Mouse (Mus musculus): ENCODE results near the gene 4632433K11Rik. TPM values are rescaled to one million over a fixed set of nuclear protein-coding genes. Genes with fewer than 3 reads are reported as not detected.

Gene 4632433K11Rik
- total and polyA plus RNA-seq, 3 experiments: not detected

DNA sequence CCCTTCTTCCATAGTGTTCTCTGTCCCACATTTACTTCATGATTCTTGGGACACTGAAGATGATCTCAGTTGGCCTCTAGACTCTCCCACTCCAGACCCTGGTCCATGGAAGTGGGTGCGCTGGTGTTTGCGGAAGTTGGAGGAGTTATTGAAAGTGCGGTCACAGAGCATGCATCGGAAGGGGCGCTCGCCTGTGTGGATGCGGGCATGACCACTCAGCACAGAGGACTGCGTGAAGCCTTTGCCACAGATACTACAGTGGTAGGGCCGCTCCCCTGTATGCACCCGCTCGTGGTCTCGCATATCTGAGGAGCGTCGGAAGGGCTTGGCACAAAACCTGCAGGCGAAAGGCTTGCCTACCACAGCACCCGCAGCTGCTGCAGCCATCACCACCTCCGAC lies 1.7 kb downstream of the 4632433K11Rik start:
- in situ Hi-C loops (cut with MboI; ENCODE audit: low pct_ligation_motif_present, low pct_unique_long_range_greater_than_20kb, low sequenced_read_pairs) (no loop called here), dilution Hi-C loops (cut with MboI; ENCODE audit: extremely low pct_ligation_motif_present, extremely low pct_unique_long_range_greater_than_20kb, low sequenced_read_pairs) (no loop called here)
- H3K9me3 ChIP-seq (replicated peaks; ENCODE audit: low read length): peaks cover 13% of the 10 kb centered on the region
- no peak for DNase-seq (ENCODE audit: extremely low read depth)
- H3K4me3 ChIP-seq (replicated peaks in 1 of 3; ENCODE audit: low read depth in 2 of 3, low read length in 2 of 3, poor library complexity in 1 of 3): no peak overlapping the region
- no peaks in the 10 kb centered on the region for H3K27me3 ChIP-seq (replicated peaks)
- H3K9ac ChIP-seq (ENCODE audit: insufficient read depth, low read depth): no peak overlapping the region
- H3K4me1 ChIP-seq (ENCODE audit: control insufficient read depth in 1 of 2, insufficient read depth in 2 of 2): peaks cover 4 to 17% of the 10 kb centered on the region in 2 experiments
- TF ChIP-seq ZKSCAN1 (IDR thresholded peaks at IDR 0.05; ENCODE audit: borderline replicate concordance, low read depth, low read length) (no peak), CTCF (conservative IDR thresholded peaks at IDR 0.05 in 1 of 2, IDR thresholded peaks at IDR 0.05 in 1 of 2; ENCODE audit: low read depth in 2 of 2, low read length in 2 of 2) (no peak), E2F4 (IDR thresholded peaks at IDR 0.05; ENCODE audit: insufficient replicate concordance, low read depth, low read length) (no peak), MAX (IDR thresholded peaks at IDR 0.05; ENCODE audit: low read length) (no peak), MAFK (IDR thresholded peaks at IDR 0.05; ENCODE audit: insufficient replicate concordance, low read length) (no peak), CHD1 (IDR thresholded peaks at IDR 0.05; ENCODE audit: low read depth, low read length) (no peak), ELF1 (IDR thresholded peaks at IDR 0.05; ENCODE audit: low read depth, low read length) (no peak), EP300 (IDR thresholded peaks at IDR 0.05; ENCODE audit: low read length) (no peak), NELFE (IDR thresholded peaks at IDR 0.05; ENCODE audit: low read depth, low read length) (no peak), MXI1 (IDR thresholded peaks at IDR 0.05; ENCODE audit: low read depth, low read length) (no peak), ZNF384 (IDR thresholded peaks at IDR 0.05; ENCODE audit: low read depth, low read length) (no peak), PAX5 (IDR thresholded peaks at IDR 0.05; ENCODE audit: low read length) (no peak), GABPA (IDR thresholded peaks at IDR 0.05; ENCODE audit: insufficient replicate concordance, low read depth, low read length) (no peak), TBP (conservative IDR thresholded peaks at IDR 0.05; ENCODE audit: low read depth, low read length) (no peak), ZC3H11A (IDR thresholded peaks at IDR 0.05; ENCODE audit: low read depth, low read length) (no peak), RCOR1 (conservative IDR thresholded peaks at IDR 0.05; ENCODE audit: low read depth, low read length) (no peak), ZMIZ1 (IDR thresholded peaks at IDR 0.05; ENCODE audit: low read depth, low read length) (no peak), ETS1 (conservative IDR thresholded peaks at IDR 0.05; ENCODE audit: low read depth, low read length) (no peak), TCF12 (IDR thresholded peaks at IDR 0.05; ENCODE audit: low read depth, low read length) (no peak), JUN (IDR thresholded peaks at IDR 0.05; ENCODE audit: insufficient read depth, low read depth, low read length) (no peak)
- H3K27ac ChIP-seq (ENCODE audit: insufficient read depth, low read depth): no peak overlapping the region
- H3K79me2 ChIP-seq (replicated peaks; ENCODE audit: control insufficient read depth, extremely low read depth, insufficient read depth, poor library complexity, severe bottlenecking): 0 out of 2 replicates have a peak, but pooled peaks cover 5% of the 10 kb centered on the region
- H3K36me3 ChIP-seq (replicated peaks in 1 of 2; ENCODE audit: control insufficient read depth in 1 of 2, insufficient read depth in 1 of 2, low read length in 1 of 2): peaks cover 27 to 57% of the 10 kb centered on the region in 2 experiments
- no peak overlapping the region for H3K4me2 ChIP-seq (ENCODE audit: insufficient read depth, low read depth, poor library complexity, severe bottlenecking)

DNA sequence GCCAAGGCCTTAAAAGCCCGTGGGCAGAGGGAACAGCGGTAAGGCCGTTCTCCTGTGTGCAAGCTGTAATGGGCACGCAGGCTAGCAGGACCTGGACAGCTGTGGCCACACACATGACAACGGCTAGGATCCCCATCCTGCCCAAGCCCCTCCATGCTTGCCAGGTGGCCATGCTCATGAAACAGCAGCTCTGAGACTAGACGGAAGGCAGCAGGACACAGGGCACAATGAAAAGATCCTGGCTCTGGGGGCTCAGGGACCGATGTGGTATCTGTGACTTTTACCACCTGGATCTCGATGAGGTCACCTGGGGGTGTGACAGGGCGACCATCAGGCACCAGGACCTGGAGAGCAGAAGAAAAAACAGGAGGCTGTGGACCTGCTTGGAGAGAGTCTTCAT lies 2.2 kb downstream of the 4632433K11Rik start:
- no peak for DNase-seq (ENCODE audit: extremely low read depth)
- Histone ChIP-seq H3K4me3 (replicated peaks in 1 of 3; ENCODE audit: low read depth in 2 of 3, low read length in 2 of 3, poor library complexity in 1 of 3) (no peak overlapping the region), H3K79me2 (replicated peaks; ENCODE audit: control insufficient read depth, extremely low read depth, insufficient read depth, poor library complexity, severe bottlenecking) (0 out of 2 replicates have a peak, but pooled peaks cover 5% of the 10 kb centered on the region), H3K36me3 (replicated peaks in 1 of 2; ENCODE audit: control insufficient read depth in 1 of 2, insufficient read depth in 1 of 2, low read length in 1 of 2) (peaks cover 22 to 54% of the 10 kb centered on the region in 2 experiments), H3K4me2 (ENCODE audit: insufficient read depth, low read depth, poor library complexity, severe bottlenecking) (no peak overlapping the region), H3K9ac (ENCODE audit: insufficient read depth, low read depth) (no peak overlapping the region), H3K27me3 (replicated peaks) (no peaks in the 10 kb centered on the region), H3K4me1 (ENCODE audit: control insufficient read depth in 1 of 2, insufficient read depth in 2 of 2) (peaks cover 4 to 17% of the 10 kb centered on the region in 2 experiments), H3K9me3 (replicated peaks; ENCODE audit: low read length) (peaks cover 8% of the 10 kb centered on the region), H3K27ac (ENCODE audit: insufficient read depth, low read depth) (no peak overlapping the region)
- no peak for TF ChIP-seq CTCF (conservative IDR thresholded peaks at IDR 0.05 in 1 of 2, IDR thresholded peaks at IDR 0.05 in 1 of 2; ENCODE audit: low read depth in 2 of 2, low read length in 2 of 2)
- no peak for TF ChIP-seq MYC (IDR thresholded peaks at IDR 0.05; ENCODE audit: low read depth, low read length)
- no peak for TF ChIP-seq BHLHE40 (IDR thresholded peaks at IDR 0.05; ENCODE audit: low read depth, low read length)
- TF ChIP-seq ETS1 (conservative IDR thresholded peaks at IDR 0.05; ENCODE audit: low read depth, low read length): no peak
- dilution Hi-C loops (cut with MboI; ENCODE audit: extremely low pct_ligation_motif_present, extremely low pct_unique_long_range_greater_than_20kb, low sequenced_read_pairs) (no loop called here), in situ Hi-C loops (cut with MboI; ENCODE audit: low pct_ligation_motif_present, low pct_unique_long_range_greater_than_20kb, low sequenced_read_pairs) (no loop called here)
